Mouse (Mus musculus) intestine, embryonic 14.5 days (tissue): ENCODE data around the gene Ptprn2. TPM values are rescaled to one million over a fixed set of nuclear protein-coding genes. Genes with fewer than 3 reads are reported as not detected.
A peak's percentile ranks its signal among the peaks of the same experiment; 100 is the strongest.

Experiments
- ATAC-seq: fragments of 200-750 bp; cut with Nextera tagmentation; replicated peaks from 2 replicates; pipeline ENCODE4 v1.8.0; 2017; ENCODE audit warnings: low read depth, moderate number of reproducible peaks, moderate TSS enrichment, moderate library complexity; ENCODE audit not compliant: low FRiP score, low TSS enrichment
- DNase-seq: peaks from one replicate; pipeline ENCODE4 v3.0.0-alpha.2; 2018; ENCODE audit warnings: low spot score
- H3K27ac ChIP-seq: fragments of 300-500 bp; sonication (generic); 2 replicates; pipeline ENCODE4 v1.5.1; 2014; ENCODE audit warnings: low read depth, mild to moderate bottlenecking, control low read depth
- H3K27me3 ChIP-seq: fragments of 300-500 bp; sonication (generic); replicated peaks from 2 replicates; pipeline ENCODE4 v1.6.1; 2014; ENCODE audit warnings: low read length, control low read depth; ENCODE audit not compliant: control insufficient read depth, insufficient read depth
- H3K36me3 ChIP-seq: fragments of 300-500 bp; sonication (generic); 2 replicates; pipeline ENCODE4 v1.6.1; 2014; ENCODE audit warnings: low read length, control low read depth; ENCODE audit not compliant: control insufficient read depth, insufficient read depth
- H3K4me1 ChIP-seq: fragments of 300-500 bp; sonication (generic); replicated peaks from 2 replicates; pipeline ENCODE4 v1.6.1; 2014; ENCODE audit warnings: low read length, control low read depth, mixed read lengths; ENCODE audit not compliant: control insufficient read depth, insufficient read depth
- H3K4me2 ChIP-seq: fragments of 300-500 bp; sonication (generic); 2 replicates; pipeline ENCODE4 v1.6.1; 2014; ENCODE audit warnings: low read length
- H3K4me3 ChIP-seq: fragments of 300-500 bp; sonication (generic); 2 replicates; pipeline ENCODE4 v1.5.1; 2014; ENCODE audit warnings: low read depth, low read length, control low read depth, mixed read lengths
- H3K9ac ChIP-seq: fragments of 300-500 bp; sonication (generic); 2 replicates; pipeline ENCODE4 v1.6.1; 2014; ENCODE audit warnings: mild to moderate bottlenecking, low read length
- H3K9me3 ChIP-seq: fragments of 300-500 bp; sonication (generic); 2 replicates; pipeline ENCODE4 v1.6.1; 2016; ENCODE audit warnings: low read length, control low read depth; ENCODE audit not compliant: control insufficient read depth
- WGBS: fragments of 180-500 bp; shearing (Covaris S2); extraction: QIAGEN DNeasy Blood & Tissue Kit; methylation state at CpG from one replicate; pipeline ENCODE4 v1.1.7; 2014; 5-methylcytosine and 5-hydroxymethylcytosine counted together
- polyA plus RNA-seq: library from polyadenylated mRNA; unstranded; fragments of >200 nt; fragmentation: Nextera tagmentation; extraction: Ambion mirVana; gene quantifications from 2 replicates; pipeline ENCODE4 v1.2.1, GENCODE M21; 2014

Ptprn2 gene
- polyA plus RNA-seq, 1 experiment from 2014 or later = 2.0 TPM

DNA sequence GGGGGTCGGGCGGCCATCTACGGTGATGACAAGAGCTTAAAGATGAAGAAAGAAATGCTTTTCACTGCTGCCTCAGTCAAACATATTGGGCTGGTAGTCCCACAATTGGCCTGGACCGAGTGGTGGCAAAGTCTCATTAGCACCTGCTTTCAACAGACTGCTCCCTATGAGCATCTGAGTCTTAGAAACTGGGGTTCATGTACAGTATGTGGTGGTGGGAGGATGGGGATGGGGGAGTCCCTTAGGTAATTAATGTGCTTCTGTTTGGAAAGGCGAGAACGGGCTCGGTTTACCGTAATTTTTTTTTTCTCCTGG, 667.6 kb downstream of the Ptprn2 start:
- Histone ChIP-seq H3K27ac (no peak overlapping the region), H3K36me3 (no peaks in the 10 kb centered on the region), H3K27me3 (peaks cover 99% of the 10 kb centered on the region), H3K9me3 (no peaks in the 10 kb centered on the region), H3K9ac (no peak overlapping the region), H3K4me3 (peak overlapping the region; percentile 52), H3K4me1 (peaks cover 4% of the 10 kb centered on the region; the same call in 1 of the 2 replicates), H3K4me2 (peak overlapping the region; percentile 77)
- ATAC-seq (no peak), DNase-seq (no peak)
- 2% methylated on average over 8 of the region's 8 CpGs for WGBS

DNA sequence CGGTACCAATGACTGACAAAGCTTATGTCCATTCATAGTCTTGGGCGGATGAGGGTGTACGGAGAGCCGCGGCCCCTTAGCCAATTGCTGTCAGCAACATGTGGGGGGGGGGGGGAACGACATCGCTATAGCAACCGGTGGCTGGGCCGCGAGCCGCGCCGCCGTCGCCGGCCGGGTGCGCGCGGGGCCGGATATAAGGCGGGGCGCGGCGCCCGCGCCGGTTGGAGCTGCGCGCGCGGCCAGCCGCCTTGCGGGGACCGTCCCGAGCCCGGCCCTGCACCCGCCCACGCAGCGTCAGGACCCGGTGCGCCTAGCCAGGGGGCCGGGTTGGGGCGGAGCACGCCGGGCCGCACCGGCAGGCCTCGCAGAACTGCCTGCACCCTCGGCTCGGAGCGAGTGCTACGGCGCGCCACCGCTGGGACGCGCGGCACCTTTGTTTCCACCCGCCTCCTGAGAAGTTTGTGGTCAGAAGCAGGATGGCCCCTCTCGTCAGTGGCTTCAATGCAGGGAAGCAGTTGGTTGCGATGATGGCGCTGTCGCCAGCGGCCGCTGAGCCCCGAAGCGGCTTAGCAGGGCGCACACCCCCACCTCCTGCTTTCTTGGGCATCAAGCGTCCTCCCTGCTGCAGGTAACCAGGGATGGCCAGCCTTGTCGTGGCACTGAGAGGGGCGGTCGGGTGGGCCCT, 668.3 kb downstream of the Ptprn2 start:
- Histone ChIP-seq H3K27me3 (peaks cover 99% of the 10 kb centered on the region), H3K36me3 (no peaks in the 10 kb centered on the region), H3K4me1 (peaks cover 4% of the 10 kb centered on the region; the same call in 1 of the 2 replicates), H3K4me3 (peak overlapping the region; percentile 52), H3K9ac (no peak overlapping the region), H3K4me2 (peak overlapping the region; percentile 77), H3K27ac (no peak overlapping the region), H3K9me3 (no peaks in the 10 kb centered on the region)
- peak; percentile 67 for ATAC-seq
- WGBS = under 1% methylated on average over 73 of the region's 73 CpGs
- peak; percentile 68 for DNase-seq

DNA sequence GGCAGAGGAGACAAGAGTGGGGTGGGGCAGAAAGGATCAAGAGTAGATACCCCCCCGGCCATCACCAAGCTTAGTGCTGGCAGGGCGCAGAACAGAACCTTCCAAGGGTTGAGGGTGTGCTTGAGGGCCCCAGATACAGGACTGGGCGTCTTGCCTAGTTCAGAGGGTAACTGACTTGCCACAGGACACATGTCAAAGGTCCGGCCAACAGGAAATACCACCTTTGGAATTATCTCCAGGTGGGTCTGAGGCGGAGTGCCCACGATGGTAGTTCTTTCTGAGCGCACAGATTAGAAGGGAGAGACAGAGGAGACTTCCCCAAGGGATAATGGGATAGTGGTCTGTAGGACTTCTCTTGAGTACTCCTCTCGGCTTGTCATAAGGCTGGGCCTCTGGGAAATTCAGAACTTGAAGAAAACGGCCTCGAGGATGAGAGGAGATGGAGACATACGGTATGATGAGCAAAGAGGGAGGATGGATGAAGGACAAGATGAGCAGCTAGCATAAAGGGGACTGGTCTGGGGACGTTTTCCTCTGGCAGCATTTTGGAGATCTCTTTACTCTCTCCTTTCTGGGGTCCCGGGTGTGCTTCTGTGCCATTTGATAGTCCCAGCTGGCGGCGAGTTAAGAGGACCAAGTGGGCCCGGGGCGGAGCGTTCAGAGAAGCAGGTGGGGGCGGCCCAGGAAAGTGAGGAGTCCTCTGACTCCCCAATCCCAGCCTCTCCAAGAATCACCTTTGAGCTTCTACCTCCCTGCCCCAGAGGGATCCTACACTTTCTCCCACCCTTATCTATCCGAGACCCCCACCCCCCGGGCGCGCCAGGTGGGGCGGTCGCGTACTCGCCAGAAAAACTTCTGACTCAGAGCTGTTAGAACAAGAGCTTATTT, 669.1 kb downstream of the Ptprn2 start:
- peaks cover 4% of the 10 kb centered on the region; the same call in 1 of the 2 replicates for H3K4me1 ChIP-seq
- peak overlapping the region; percentile 52 for H3K4me3 ChIP-seq
- no peak overlapping the region for H3K9ac ChIP-seq
- 2% methylated on average over 27 of the region's 27 CpGs for WGBS
- no peak for DNase-seq
- H3K27ac ChIP-seq = no peak overlapping the region
- H3K9me3 ChIP-seq = no peaks in the 10 kb centered on the region
- no peaks in the 10 kb centered on the region for H3K36me3 ChIP-seq
- H3K4me2 ChIP-seq = peak overlapping the region; percentile 77
- H3K27me3 ChIP-seq = peaks cover 100% of the 10 kb centered on the region
- no peak for ATAC-seq

DNA sequence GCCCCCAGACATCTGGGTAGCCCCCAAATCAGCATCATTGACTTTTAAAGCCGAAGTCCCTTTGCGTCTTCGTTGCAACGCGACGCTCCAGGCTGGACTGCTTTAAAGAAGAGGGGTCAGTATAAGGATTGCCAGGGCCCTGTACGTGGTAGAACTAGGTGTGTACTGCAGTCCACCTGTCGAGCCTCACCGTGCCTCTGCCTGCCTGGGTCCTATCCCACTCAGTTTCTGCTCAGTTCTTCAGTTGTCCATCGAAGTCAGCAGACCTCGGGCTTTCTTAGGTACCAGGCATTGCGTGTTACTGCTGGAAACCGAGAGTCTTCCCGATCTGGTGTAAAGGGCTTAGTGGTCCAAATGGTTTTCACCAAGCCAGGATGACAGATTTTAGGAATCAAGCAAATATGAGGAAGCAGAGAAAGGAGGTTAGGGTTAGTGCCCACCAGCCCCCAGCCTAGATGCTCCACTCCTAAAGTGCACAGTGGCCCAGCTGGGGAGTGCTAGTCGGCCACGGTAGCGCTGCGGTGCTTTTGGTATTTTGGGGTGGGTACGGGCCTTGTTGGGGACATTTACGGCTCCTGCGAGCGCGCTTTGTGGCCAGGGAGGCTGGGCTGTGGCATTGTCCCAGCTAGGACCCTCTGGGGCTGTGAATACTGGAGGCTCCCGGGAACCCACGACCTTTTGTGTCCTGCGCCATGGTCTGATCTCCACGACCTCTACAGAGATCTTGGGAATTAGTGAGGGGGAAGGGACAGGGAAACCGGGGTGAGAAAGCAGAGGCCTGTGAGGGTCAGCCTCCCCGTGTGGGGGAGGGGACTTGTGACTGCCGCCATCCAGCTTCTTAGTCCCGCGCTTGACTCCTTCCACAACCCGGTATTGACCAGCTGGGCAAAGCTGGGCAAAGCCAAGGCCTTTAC, 670.0 kb downstream of the Ptprn2 start:
- Histone ChIP-seq H3K36me3 (no peaks in the 10 kb centered on the region), H3K27me3 (peaks cover 100% of the 10 kb centered on the region), H3K4me3 (no peak overlapping the region), H3K27ac (no peak overlapping the region), H3K4me2 (no peak overlapping the region), H3K4me1 (peaks cover 12% of the 10 kb centered on the region; the same call in 1 of the 2 replicates), H3K9ac (no peak overlapping the region), H3K9me3 (no peaks in the 10 kb centered on the region)
- WGBS = 5% methylated on average over 33 of the region's 33 CpGs
- ATAC-seq (no peak), DNase-seq (no peak)

DNA sequence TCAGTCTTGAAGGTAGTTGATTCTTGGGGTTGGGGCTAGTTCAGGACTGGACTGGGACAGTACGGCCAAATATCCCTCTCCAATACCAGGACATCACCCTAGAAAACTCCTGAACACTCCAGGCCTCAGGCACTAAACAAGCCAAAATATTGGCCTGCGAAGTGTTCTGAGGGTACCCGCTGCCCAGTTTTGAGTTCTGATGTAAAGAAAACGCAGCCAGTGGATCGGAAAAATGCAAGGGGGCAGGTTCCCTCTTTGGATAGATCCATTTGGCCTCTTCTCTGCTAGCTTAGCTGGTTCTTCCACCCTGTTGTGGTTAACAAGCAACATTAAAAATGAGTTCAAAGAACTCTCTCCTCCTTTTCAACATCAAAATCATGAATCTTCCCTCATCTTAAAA, 670.7 kb downstream of the Ptprn2 start:
- no peak for ATAC-seq
- Histone ChIP-seq H3K36me3 (no peaks in the 10 kb centered on the region), H3K9ac (no peak overlapping the region), H3K9me3 (no peaks in the 10 kb centered on the region), H3K27ac (no peak overlapping the region), H3K27me3 (peaks cover 100% of the 10 kb centered on the region), H3K4me1 (peaks cover 14% of the 10 kb centered on the region; the same call in 1 of the 2 replicates), H3K4me3 (no peak overlapping the region), H3K4me2 (no peak overlapping the region)
- 37% methylated on average over 5 of the region's 5 CpGs for WGBS
- no peak for DNase-seq

DNA sequence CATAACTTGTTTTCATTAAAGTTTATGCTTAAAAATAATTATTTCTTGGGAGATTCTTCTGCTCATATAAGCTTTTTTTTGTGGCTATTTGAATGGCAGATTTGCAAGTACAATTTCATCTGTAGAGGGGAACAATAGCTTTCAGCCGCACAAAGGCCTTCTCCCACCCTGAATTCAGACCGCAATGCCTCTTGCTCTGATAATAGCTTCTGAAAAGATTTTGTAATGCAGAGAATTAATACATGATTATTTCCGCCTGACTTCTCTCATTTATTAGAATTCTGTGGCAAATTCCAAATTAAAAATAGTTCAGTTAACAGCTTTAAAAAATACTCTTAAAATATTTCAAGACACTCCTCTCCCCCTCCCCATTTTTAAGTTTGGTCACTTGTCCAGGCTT, 671.3 kb downstream of the Ptprn2 start:
- no peak for ATAC-seq

DNA sequence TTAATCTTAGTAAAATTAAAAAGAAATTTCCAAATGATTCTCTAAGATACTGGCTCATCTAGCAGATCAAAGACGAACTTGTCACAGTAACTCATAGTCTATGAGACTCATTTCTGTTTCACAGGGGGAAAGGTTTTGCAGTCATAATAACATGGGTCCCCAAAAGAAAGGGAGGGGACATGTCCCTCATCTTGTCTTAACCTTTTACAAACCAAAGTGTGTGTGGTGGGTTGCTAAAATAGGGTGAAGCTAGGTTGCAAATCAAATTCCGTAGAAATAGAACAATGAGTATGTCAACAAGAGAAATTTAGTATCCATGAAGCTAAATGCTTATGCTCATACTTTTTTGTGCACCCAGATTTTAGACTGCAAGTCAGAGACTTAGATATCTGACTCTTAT, 671.7 kb downstream of the Ptprn2 start:
- Histone ChIP-seq H3K36me3 (no peaks in the 10 kb centered on the region), H3K9ac (no peak overlapping the region), H3K27ac (no peak overlapping the region), H3K9me3 (no peaks in the 10 kb centered on the region), H3K4me3 (no peak overlapping the region), H3K4me1 (peaks cover 14% of the 10 kb centered on the region; the same call in 1 of the 2 replicates), H3K27me3 (peaks cover 100% of the 10 kb centered on the region), H3K4me2 (no peak overlapping the region)
- ATAC-seq (no peak), DNase-seq (no peak)
- WGBS = 80% methylated on average over 2 of the region's 2 CpGs

More for the DNA sequence above, 671.3 kb downstream of the Ptprn2 start:
- no peak for DNase-seq
- H3K9me3 ChIP-seq = no peaks in the 10 kb centered on the region
- H3K27me3 ChIP-seq = peaks cover 100% of the 10 kb centered on the region
- H3K9ac ChIP-seq = no peak overlapping the region
- H3K27ac ChIP-seq = no peak overlapping the region
- H3K4me1 ChIP-seq = peaks cover 14% of the 10 kb centered on the region; the same call in 1 of the 2 replicates
- H3K36me3 ChIP-seq = no peaks in the 10 kb centered on the region
- no peak overlapping the region for H3K4me3 ChIP-seq
- no peak overlapping the region for H3K4me2 ChIP-seq
- 70% methylated on average over 3 of the region's 3 CpGs for WGBS

DNA sequence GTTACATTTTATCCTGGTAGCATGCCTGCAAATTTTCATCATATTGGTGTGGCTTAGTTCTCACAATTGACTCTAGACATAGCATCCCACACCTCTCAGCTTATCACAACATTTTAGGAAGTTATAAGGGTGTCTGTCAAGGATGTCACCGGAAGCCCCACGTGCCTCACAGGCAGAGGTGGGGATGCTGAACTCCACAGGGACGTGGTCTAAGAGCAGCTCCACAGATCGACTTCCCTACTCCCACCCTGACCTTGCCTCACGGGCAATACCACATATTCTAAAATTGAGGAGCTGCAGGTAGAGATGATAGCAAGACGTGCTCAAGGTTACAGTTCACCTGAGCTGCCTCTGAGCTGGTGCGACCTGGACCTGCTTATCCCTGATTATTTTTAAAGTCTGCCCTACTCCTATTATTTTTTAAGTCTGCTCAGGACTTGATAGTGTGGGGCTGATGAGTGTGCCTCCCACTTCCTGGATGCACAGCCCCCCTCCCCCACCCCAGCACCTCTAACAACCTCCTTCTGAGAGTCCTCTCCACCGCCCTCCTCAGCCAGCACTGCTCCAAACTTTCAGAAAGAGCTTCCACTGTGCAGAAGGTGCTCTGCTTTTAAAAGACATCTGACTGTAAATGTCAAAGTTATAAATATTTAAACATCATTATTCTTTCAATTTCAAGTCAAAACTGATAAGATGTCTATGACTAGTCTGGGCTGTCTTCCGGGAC, 672.3 kb downstream of the Ptprn2 start:
- 16% methylated on average over 9 of the region's 9 CpGs for WGBS
- DNase-seq = no peak
- Histone ChIP-seq H3K4me1 (peaks cover 14% of the 10 kb centered on the region; the same call in 1 of the 2 replicates), H3K9ac (no peak overlapping the region), H3K4me3 (no peak overlapping the region), H3K27me3 (peaks cover 97% of the 10 kb centered on the region), H3K9me3 (no peaks in the 10 kb centered on the region), H3K27ac (no peak overlapping the region), H3K4me2 (no peak overlapping the region), H3K36me3 (no peaks in the 10 kb centered on the region)
- no peak for ATAC-seq
